In the genomic region with DNA sequence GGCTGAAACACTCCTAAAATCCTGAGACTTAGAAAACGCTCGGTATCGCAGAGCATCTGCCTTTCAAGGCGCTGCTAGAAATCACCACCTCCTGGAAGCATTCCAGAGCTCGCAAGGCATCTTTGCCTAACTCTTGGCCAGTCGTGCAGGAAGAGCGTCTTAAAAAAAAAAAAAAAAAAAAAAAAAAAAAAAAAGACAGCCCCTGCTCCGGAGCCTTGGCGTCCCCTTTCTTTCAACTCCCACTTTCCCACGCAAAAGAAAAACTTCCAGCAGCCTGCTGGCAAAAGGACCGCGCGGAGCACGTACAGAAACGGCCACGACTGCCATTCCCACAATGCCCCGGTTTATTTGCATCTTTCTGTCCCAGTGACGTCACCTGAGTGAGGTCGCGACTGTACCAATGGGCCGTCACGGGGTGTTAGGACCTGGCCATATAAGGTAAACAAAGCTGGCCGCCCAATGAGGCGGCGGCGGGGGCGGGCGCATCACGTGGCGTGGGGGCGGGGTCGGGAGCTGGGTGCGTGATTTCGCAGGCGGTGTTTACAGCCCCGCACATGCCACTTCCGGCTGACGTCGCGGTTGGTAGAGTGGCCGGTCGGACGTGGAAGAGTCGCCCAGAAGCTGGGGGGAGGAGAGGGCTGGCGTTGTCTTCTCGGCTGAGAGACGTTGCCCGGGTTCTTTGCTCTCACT, we compare ENCODE assay signal across 8 mouse cellular contexts. TPM values are rescaled to one million over a fixed set of nuclear protein-coding genes. Genes with fewer than 3 reads are reported as not detected.
DNase-seq lines count a peak whose midpoint lies in the region; ATAC-seq and TF ChIP-seq lines count a peak whose summit lies in the region.

A gene (minus strand): TSS at position 180 of the 690 bp plus-strand sequence.

- peak; percentile 91 for ATAC-seq in kidney, embryonic 14.5 days (ENCODE audit: low FRiP score, low TSS enrichment)
- ATAC-seq in limb, embryonic 15.5 days (ENCODE audit: insufficient number of reproducible peaks, low FRiP score, low TSS enrichment, low read depth), result peak; percentile 91

- H3K4me2 ChIP-seq in kidney, embryonic 14.5 days (replicated peaks; ENCODE audit: low read depth, low read length), result peak within 1 kb of the TSS; percentile 82
- H3K4me2 ChIP-seq in limb, embryonic 15.5 days, result peak within 1 kb of the TSS; percentile 64

- WGBS in kidney, embryonic 14.5 days, result under 1% methylated on average over 48 of the region's 48 CpGs
- WGBS in limb, embryonic 15.5 days, result under 1% methylated on average over 48 of the region's 48 CpGs

- H3K9me3 ChIP-seq in kidney, embryonic 14.5 days (ENCODE audit: control insufficient read depth, low read length), result no peaks in the 10 kb centered on the region
- no peaks in the 10 kb centered on the region for H3K9me3 ChIP-seq in limb, embryonic 15.5 days

- TF ChIP-seq POLR2A in bone marrow macrophage, adult 2 months (IDR thresholded peaks at IDR 0.05; ENCODE audit: borderline replicate concordance, low read depth, low read length), result no peak
- peak; percentile 82 for TF ChIP-seq POLR2A in embryonic fibroblast, embryonic 13.5 days (IDR thresholded peaks at IDR 0.05; ENCODE audit: low read depth, low read length)

- H3K4me3 ChIP-seq in bone marrow macrophage, adult 2 months (ENCODE audit: insufficient read depth, low read length), result peak within 1 kb of the TSS; percentile 99
- H3K4me3 ChIP-seq in embryonic fibroblast, embryonic 13.5 days (ENCODE audit: insufficient read depth, low read length), result peak within 1 kb of the TSS; percentile 79
- H3K4me3 ChIP-seq in kidney, embryonic 14.5 days (ENCODE audit: low read length), result peak within 1 kb of the TSS; percentile 90
- peak within 1 kb of the TSS; percentile 91 for H3K4me3 ChIP-seq in limb, embryonic 15.5 days

- H3K27ac ChIP-seq in bone marrow macrophage, adult 2 months (ENCODE audit: insufficient read depth, low read depth, low read length), result peak within 1 kb of the TSS; percentile 92
- peak within 1 kb of the TSS; percentile 99 for H3K27ac ChIP-seq in embryonic fibroblast, embryonic 13.5 days (ENCODE audit: insufficient read depth, low read length)
- peak within 1 kb of the TSS; percentile 98 for H3K27ac ChIP-seq in kidney, embryonic 14.5 days (ENCODE audit: low read depth, low read length)
- H3K27ac ChIP-seq in limb, embryonic 15.5 days, result peak within 1 kb of the TSS; percentile 100

- H3K9ac ChIP-seq in kidney, embryonic 14.5 days (ENCODE audit: low read depth, low read length), result peak within 1 kb of the TSS; percentile 88
- H3K9ac ChIP-seq in limb, embryonic 15.5 days, result peak within 1 kb of the TSS; percentile 84

- H3K27me3 ChIP-seq in kidney, embryonic 14.5 days (ENCODE audit: control insufficient read depth, insufficient read depth, low read length), result no peaks in the 10 kb centered on the region
- no peaks in the 10 kb centered on the region for H3K27me3 ChIP-seq in limb, embryonic 15.5 days

- no peak for TF ChIP-seq CTCF in bone marrow macrophage, adult 2 months (IDR thresholded peaks at IDR 0.05; ENCODE audit: low read depth, low read length)
- TF ChIP-seq CTCF in embryonic fibroblast, embryonic 13.5 days (IDR thresholded peaks at IDR 0.05; ENCODE audit: borderline replicate concordance, insufficient read depth, low read length), result no peak

- peaks cover 14% of the 10 kb centered on the region for H3K36me3 ChIP-seq in kidney, embryonic 14.5 days (ENCODE audit: control insufficient read depth, insufficient read depth, low read length)
- peaks cover 13% of the 10 kb centered on the region for H3K36me3 ChIP-seq in limb, embryonic 15.5 days

- DNase-seq in A20 (ENCODE audit: low read depth, low spot score), result peak; percentile 99
- DNase-seq in heart, adult 9 months (ENCODE audit: low spot score in 2 of 2), result peak; percentile 98 to 99
- DNase-seq in monocyte, adult 2 months (ENCODE audit: low read depth in 1 of 2, low spot score in 2 of 2), result peak; percentile 88 to 91
- DNase-seq in spleen, postnatal 36 days (ENCODE audit: low spot score in 2 of 2), result peak; percentile 97 to 99

- H3K4me1 ChIP-seq in bone marrow macrophage, adult 2 months (ENCODE audit: control insufficient read depth, insufficient read depth, low read length), result peaks cover 26% of the 10 kb centered on the region
- peaks cover 7% of the 10 kb centered on the region for H3K4me1 ChIP-seq in embryonic fibroblast, embryonic 13.5 days (ENCODE audit: control insufficient read depth, insufficient read depth, low read length)
- H3K4me1 ChIP-seq in kidney, embryonic 14.5 days (ENCODE audit: control insufficient read depth, insufficient read depth, low read length), result peaks cover 18% of the 10 kb centered on the region
- H3K4me1 ChIP-seq in limb, embryonic 15.5 days, result peaks cover 45% of the 10 kb centered on the region

RNA-seq across cellular contexts. Expression of the gene that starts here (rescaled TPM):
- 68.4 and 72.6 TPM in 2 replicates for polyA plus RNA-seq in bone marrow macrophage, adult 2 months (2012; ENCODE audit: insufficient read depth, insufficient read length, missing spikeins)
- 31.3 and 38.2 TPM in 2 replicates for polyA plus RNA-seq in embryonic fibroblast, embryonic 13.5 days (2011; ENCODE audit: insufficient read length, low read depth, missing spikeins)
- 37.2 and 39.7 TPM in 2 replicates for polyA plus RNA-seq in kidney, embryonic 14.5 days (2014; fragmentation: Nextera tagmentation; extraction: Ambion mirVana)
- 43.4 and 49.3 TPM in 2 replicates for polyA plus RNA-seq in limb, embryonic 15.5 days (2015; fragmentation: Nextera tagmentation; extraction: Ambion mirVana)

Comparison
In these comparisons a context has a peak if more than half of its experiments do, and no peak if none do; other contexts are left out.
1. Peak in every context shown above with its lines: DNase-seq, ATAC-seq, H3K4me3 ChIP-seq and H3K27ac ChIP-seq.